Mouse (Mus musculus) G1E (cell line): ENCODE results near the gene Sema3b. TPM values are rescaled to one million over a fixed set of nuclear protein-coding genes. Genes with fewer than 3 reads are reported as not detected.

Experiments
- ATAC-seq: 2 replicates; pipeline ENCODE4 v1.8.0; 2016; ENCODE audit warnings: mild to moderate bottlenecking; ENCODE audit not compliant: insufficient number of reproducible peaks, poor library complexity, low FRiP score, severe bottlenecking; ENCODE audit errors: extremely low read depth
- DNase-seq: peaks from one replicate; pipeline ENCODE4 v3.0.0; 2012; ENCODE audit warnings: low spot score
- H3K27me3 ChIP-seq: 2 replicates; pipeline ENCODE4 v1.6.1; 2012; ENCODE audit warnings: mild to moderate bottlenecking, low read length, inconsistent platforms; ENCODE audit not compliant: insufficient read depth
- H3K36me3 ChIP-seq: replicated peaks from 2 replicates; pipeline ENCODE3; 2012; ENCODE audit warnings: mild to moderate bottlenecking, inconsistent platforms
- H3K4me1 ChIP-seq: 2 replicates; pipeline ENCODE4 v1.6.1; 2012; ENCODE audit warnings: low read depth, low read length, inconsistent platforms, mixed read lengths; ENCODE audit not compliant: insufficient read depth
- H3K4me3 ChIP-seq: 2 replicates; pipeline ENCODE4 v1.5.1; 2012; ENCODE audit warnings: low read depth, mild to moderate bottlenecking, inconsistent platforms, low read length, moderate library complexity, mixed read lengths
- H3K9me3 ChIP-seq: replicated peaks from 2 replicates; pipeline ENCODE4 v1.6.1; 2012; ENCODE audit warnings: inconsistent platforms
- CTCF ChIP-seq: IDR thresholded peaks from 2 replicates; pipeline ENCODE4 v1.5.1; 2012; ENCODE audit warnings: low read depth, low read length, inconsistent platforms, mixed read lengths
- GATA1 ChIP-seq: IDR thresholded peaks from 2 replicates; pipeline ENCODE4 v1.6.1; 2012; ENCODE audit warnings: borderline replicate concordance, low read length, inconsistent platforms, mixed read lengths
- GATA2 ChIP-seq: IDR thresholded peaks from 2 replicates; pipeline ENCODE4 v1.6.1; 2012; ENCODE audit warnings: low read depth, low read length, inconsistent platforms, borderline replicate concordance
- POLR2AphosphoS5 ChIP-seq: IDR thresholded peaks from 2 replicates; pipeline ENCODE4 v1.6.1; 2012; ENCODE audit warnings: low read depth, low read length, inconsistent platforms; ENCODE audit not compliant: insufficient replicate concordance
- TAL1 ChIP-seq: conservative IDR thresholded peaks from 2 replicates; pipeline ENCODE4 v1.6.1; 2012; ENCODE audit warnings: low read depth, low read length, inconsistent platforms, mixed read lengths
- polyA plus RNA-seq: library from polyadenylated mRNA; stranded (reverse); fragments of >175 nt; gene quantifications from 2 replicates; pipeline ENCODE4 v1.2.3, GENCODE M21; 2012
- total RNA-seq, 2 experiments: library from RNA; stranded (forward) in 1 of 2; stranded (reverse) in 1 of 2; fragments of 200-1000 nt in 1 of 2; fragments of >200 nt in 1 of 2; fragmentation: Nextera tagmentation in 1 of 2; gene quantifications; 2 replicates each; pipeline ENCODE4 v1.2.3; 2014 to 2017

Sema3b gene
- total and polyA plus RNA-seq, 3 experiments, result 0.27 TPM; not detected in 2

DNA sequence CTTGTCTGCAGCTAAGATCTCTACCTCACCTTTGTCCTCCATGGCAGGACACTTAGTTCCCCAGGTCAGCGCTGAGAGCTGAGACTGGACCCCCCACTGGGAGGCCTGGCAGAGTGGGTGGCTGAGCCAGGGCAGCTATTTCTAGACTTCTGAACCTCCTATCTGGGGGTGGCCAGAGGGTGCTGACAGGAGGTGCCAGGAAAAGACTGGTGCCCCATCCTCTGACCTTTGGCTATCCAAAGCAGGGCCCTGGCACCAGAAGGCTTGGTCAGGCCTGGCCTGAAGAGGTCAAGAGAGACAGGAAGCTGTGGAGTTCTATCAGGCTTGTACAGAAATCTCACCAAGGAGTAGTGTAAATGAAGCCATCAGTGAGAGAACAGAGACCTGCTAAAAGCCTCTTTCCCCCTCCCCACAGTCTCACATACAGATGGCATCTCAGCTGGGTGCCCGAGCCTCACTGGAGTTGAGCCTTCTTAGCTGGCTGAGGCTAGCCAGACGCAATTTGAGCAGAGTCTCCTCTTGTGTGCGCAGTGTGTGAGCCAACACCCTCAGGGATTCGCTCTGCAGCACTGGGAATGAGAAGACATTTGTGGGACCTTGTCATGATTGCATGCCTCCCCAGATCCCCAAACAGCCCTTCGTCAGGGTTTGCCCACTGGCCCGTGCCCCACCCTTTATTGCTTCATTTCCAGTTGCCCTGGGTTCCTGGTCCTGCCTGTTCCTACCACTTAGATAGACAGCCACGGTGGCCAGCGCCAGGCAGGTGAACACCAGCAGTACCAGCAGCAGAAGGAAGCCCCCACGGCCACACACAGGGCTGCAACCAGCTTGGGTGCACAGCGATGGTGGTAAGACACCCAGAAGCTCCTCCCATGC lies 15.7 kb downstream of the Sema3b start:
- Histone ChIP-seq H3K4me1 (peaks cover 60% of the 10 kb centered on the region), H3K27me3 (peaks cover 8% of the 10 kb centered on the region), H3K36me3 (peaks cover 78% of the 10 kb centered on the region), H3K9me3 (no peaks in the 10 kb centered on the region), H3K4me3 (no peak overlapping the region)
- DNase-seq (no peak), ATAC-seq (no peak)
- TF ChIP-seq POLR2AphosphoS5, result no peak
- no peak for TF ChIP-seq CTCF
- TF ChIP-seq TAL1, result no peak
- no peak for TF ChIP-seq GATA2
- TF ChIP-seq GATA1, result no peak

DNA sequence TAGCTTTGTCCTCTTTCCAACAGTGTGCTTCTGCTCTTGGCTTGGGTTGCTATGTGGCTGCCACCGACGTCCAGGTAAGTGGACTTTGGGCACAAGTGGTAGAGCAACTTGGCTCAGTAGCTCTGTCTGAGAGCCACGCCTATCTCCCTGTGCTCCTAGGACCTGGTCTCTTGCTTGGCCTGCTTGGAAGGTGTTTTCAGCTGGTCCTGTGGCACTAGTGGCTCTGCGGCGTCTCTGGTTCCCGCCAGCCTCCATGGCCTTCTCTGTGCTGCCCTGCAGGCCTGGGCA lies 18.3 kb downstream of the Sema3b start:
- no peak for ATAC-seq
- Histone ChIP-seq H3K27me3 (no peaks in the 10 kb centered on the region; the same call in 1 of the 2 replicates), H3K4me3 (peak overlapping the region; percentile 80; the same call in 1 of the 2 replicates), H3K36me3 (peaks cover 75% of the 10 kb centered on the region), H3K4me1 (peaks cover 68% of the 10 kb centered on the region), H3K9me3 (no peaks in the 10 kb centered on the region)
- no peak for DNase-seq
- TF ChIP-seq GATA2 (no peak), TAL1 (no peak), GATA1 (no peak)

GRCm38 (mm10) chr9:107590058-107590772 lies 18.8 kb downstream of the Sema3b start:
- Histone ChIP-seq H3K27me3 (no peaks in the 10 kb centered on the region; the same call in 1 of the 2 replicates), H3K4me3 (peak overlapping the region; percentile 80), H3K4me1 (peaks cover 73% of the 10 kb centered on the region), H3K9me3 (no peaks in the 10 kb centered on the region), H3K36me3 (peaks cover 74% of the 10 kb centered on the region)
- TF ChIP-seq GATA1 (no peak), GATA2 (no peak), CTCF (no peak), POLR2AphosphoS5 (no peak), TAL1 (no peak)
- DNase-seq (peak; percentile 82), ATAC-seq (0 out of 2 replicates have a peak, but pooled peaks have one; percentile 32)

DNA sequence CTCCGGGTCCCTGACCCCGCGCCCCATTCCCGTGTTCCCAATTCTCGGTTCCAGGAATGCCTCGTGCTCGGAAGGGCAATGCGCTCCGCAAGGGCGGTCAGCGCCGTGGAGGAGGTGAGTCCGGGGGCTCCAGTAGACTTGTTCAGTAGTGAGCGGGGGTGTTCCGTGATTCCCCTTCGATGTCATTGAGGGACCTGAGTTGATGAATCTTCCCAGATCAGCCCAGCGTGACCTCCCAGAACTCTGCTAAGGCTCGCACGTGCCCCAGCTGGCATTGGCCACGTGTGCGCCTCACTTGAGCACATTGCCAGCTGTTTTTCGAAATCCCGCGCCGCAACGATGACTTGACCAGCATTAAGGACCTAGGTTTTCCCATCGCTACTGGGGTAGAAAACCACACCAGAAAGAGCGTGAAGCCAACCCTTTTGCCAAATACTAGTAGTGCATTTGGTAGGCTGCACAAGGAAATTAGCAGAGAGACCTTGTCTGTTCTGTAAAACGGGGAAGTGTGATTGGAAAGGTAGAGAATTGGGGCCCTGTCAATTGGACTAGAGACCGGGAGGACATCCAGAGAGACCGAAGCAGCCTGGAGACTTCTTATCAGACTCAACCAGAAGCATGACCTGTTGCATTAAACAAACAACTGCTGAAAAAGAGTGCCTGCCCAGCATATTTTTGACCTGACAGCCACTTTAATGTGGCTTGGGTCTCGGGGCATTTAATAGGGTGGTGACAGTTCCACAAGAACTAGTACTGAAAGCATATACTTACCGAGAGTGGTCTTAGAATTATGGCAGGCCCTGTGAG lies 21.0 kb downstream of the Sema3b start:
- DNase-seq, result no peak

GRCm38 (mm10) chr9:107586974-107587832 lies 21.8 kb downstream of the Sema3b start, which contains the start of gene Ifrd2:
Ifrd2 (plus strand) TSS chr9:107587642.
- H3K9me3 ChIP-seq, result no peaks in the 10 kb centered on the region
- peaks cover 84% of the 10 kb centered on the region for H3K4me1 ChIP-seq
- TF ChIP-seq TAL1 (peak; percentile 84), GATA2 (no peak)
- ATAC-seq (peak; percentile 81), DNase-seq (peak; percentile 76)
- H3K36me3 ChIP-seq, result peaks cover 74% of the 10 kb centered on the region
- no peaks in the 10 kb centered on the region for H3K27me3 ChIP-seq
- peak within 1 kb of the TSS; percentile 80 for H3K4me3 ChIP-seq

More for the DNA sequence above, 21.0 kb downstream of the Sema3b start:
- Histone ChIP-seq H3K36me3 (peaks cover 74% of the 10 kb centered on the region), H3K9me3 (no peaks in the 10 kb centered on the region), H3K27me3 (no peaks in the 10 kb centered on the region), H3K4me3 (peak overlapping the region; percentile 80), H3K4me1 (peaks cover 81% of the 10 kb centered on the region)
- peak; percentile 64 for TF ChIP-seq TAL1
- no peak for TF ChIP-seq CTCF
- no peak for ATAC-seq
